Mouse (Mus musculus) neural tube, embryonic 11.5 days (tissue): ENCODE data around the gene Zbtb7b. TPM values are rescaled to one million over a fixed set of nuclear protein-coding genes. Genes with fewer than 3 reads are reported as not detected.
"Not testable (repeated sequence)": the region's sequence is repeated elsewhere in the genome, so short reads cannot be mapped to it uniquely, and the experiment has no call there.

ENCODE experiments used
- ATAC-seq: fragments of 200-750 bp; cut with Nextera tagmentation; 2 replicates; pipeline ENCODE4 v1.8.0; 2017; ENCODE audit warnings: moderate number of reproducible peaks, mild to moderate bottlenecking, moderate TSS enrichment, moderate library complexity; ENCODE audit not compliant: insufficient read depth, low FRiP score, low TSS enrichment
- DNase-seq: peaks from one replicate; pipeline ENCODE4 v3.0.0-alpha.2; 2015; ENCODE audit warnings: low spot score
- H3K27ac ChIP-seq: fragments of 300-500 bp; sonication (generic); 2 replicates; pipeline ENCODE4 v1.5.1; 2014; ENCODE audit warnings: low read depth, mild to moderate bottlenecking, low read length
- H3K27me3 ChIP-seq: fragments of 300-500 bp; sonication (generic); 2 replicates; pipeline ENCODE4 v1.6.1; 2014; ENCODE audit warnings: mild to moderate bottlenecking, low read length, mixed read lengths; ENCODE audit not compliant: control insufficient read depth, insufficient read depth
- H3K36me3 ChIP-seq: fragments of 300-500 bp; sonication (generic); 2 replicates; pipeline ENCODE4 v1.6.1; 2014; ENCODE audit warnings: mild to moderate bottlenecking, low read length, moderate library complexity, mixed read lengths; ENCODE audit not compliant: control insufficient read depth, insufficient read depth
- H3K4me1 ChIP-seq: fragments of 300-500 bp; sonication (generic); 2 replicates; pipeline ENCODE4 v1.6.1; 2014; ENCODE audit warnings: low read length, mixed read lengths; ENCODE audit not compliant: control insufficient read depth, insufficient read depth
- H3K4me2 ChIP-seq: fragments of 300-500 bp; sonication (generic); 2 replicates; pipeline ENCODE4 v1.6.1; 2014; ENCODE audit warnings: low read depth, mild to moderate bottlenecking, moderate library complexity
- H3K4me3 ChIP-seq: fragments of 300-500 bp; sonication (generic); 2 replicates; pipeline ENCODE4 v1.5.1; 2014; ENCODE audit warnings: low read depth, low read length
- H3K9ac ChIP-seq: fragments of 300-500 bp; sonication (generic); 2 replicates; pipeline ENCODE4 v1.6.1; 2014; ENCODE audit warnings: mild to moderate bottlenecking, low read length
- H3K9me3 ChIP-seq: fragments of 300-500 bp; sonication (generic); 2 replicates; pipeline ENCODE4 v1.6.1; 2016; ENCODE audit warnings: low read length; ENCODE audit not compliant: control insufficient read depth
- WGBS: fragments of 180-500 bp; shearing (Covaris S2); extraction: QIAGEN DNeasy Blood & Tissue Kit; methylation state at CpG from one replicate; pipeline ENCODE4 v1.1.7; 2014; 5-methylcytosine and 5-hydroxymethylcytosine counted together
- polyA plus RNA-seq: library from polyadenylated mRNA; unstranded; fragments of >200 nt; fragmentation: Nextera tagmentation; extraction: Ambion mirVana; gene quantifications from 2 replicates; pipeline ENCODE4 v1.2.1, GENCODE M21; 2014

The Zbtb7b gene
- polyA plus RNA-seq, 1 experiment from 2014 or later: 0.25 TPM

DNA sequence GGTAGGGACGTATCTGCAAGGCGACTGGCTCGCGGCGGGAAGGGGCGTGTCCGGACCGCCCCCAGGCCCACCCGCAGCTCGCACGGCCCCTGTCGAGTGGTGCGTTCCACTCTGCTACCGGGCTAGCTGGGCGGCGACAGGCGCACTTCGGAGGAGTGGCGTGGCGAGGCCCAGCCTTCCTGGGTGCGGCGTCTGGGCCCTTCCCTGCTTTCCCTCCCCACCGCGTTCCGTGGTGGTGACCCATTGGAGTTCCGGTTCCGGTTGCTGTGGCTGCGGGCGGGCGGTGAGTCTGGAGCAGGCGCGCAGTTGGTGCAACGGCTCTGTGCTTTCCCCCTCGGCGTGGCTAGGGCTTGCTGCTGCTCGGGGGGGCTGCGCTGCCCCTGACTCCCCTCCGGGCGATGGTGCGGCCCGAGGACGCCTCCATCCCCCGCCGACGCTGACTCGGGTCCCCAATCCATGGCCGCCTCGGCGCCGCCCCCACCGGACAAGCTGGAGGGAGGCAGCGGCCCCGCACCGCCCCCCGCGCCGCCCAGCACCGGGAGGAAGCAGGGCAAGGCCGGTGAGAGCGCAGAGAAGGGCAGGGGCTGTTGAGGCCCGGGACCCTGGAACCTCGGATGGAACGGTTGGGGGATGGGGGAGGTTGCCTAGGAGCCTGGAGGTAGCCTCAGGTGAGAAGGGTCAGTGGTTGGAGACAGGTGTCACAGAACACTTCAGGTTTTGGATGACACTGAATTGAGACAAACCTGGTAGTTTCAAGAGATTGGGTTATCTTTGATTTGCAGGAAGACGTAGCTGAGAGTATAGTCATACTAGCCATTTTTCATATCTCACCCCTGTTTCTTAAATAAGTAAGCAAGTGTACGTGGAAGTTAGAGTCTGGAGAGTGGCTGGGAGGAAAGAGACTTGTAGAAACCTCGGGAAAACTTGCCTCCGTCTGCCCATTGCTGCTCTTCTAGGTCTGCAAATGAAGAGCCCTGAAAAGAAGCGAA is 35.9 kb upstream of the Zbtb7b start, which contains the start of gene Pygo2:
TSS of gene Pygo2 (plus strand) at position 44 of the 989 bp plus-strand sequence.
- Histone ChIP-seq H3K9me3 (no peaks in the 10 kb centered on the region), H3K4me1 (peaks cover 11% of the 10 kb centered on the region)
- WGBS: 3% methylated on average over 68 of the region's 68 CpGs

DNA sequence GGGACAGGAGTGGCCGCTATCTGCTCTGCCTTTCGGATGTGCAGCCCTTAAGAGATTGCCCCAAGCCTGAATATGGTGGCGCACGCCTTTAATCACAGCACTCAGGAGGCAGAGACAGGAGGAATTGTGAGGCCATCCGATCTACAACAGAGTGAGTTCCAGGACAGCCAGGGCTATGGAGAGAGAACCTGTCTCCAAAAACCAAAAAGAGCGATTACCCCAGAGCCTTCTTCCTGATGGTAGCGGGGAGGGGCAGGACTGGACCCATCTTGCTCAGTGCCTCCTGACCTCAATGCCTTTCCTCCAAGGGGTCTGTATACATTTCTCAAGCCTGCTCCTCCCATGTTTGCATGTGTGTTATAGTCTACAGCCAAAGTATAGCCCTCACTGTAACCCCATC is 34.4 kb upstream of the Zbtb7b start:
- not testable (repeated sequence) for H3K36me3 ChIP-seq, H3K9me3 ChIP-seq, H3K4me3 ChIP-seq, DNase-seq, H3K9ac ChIP-seq, ATAC-seq, H3K27ac ChIP-seq, H3K4me2 ChIP-seq, H3K27me3 ChIP-seq
- peaks cover 11% of the 10 kb centered on the region for H3K4me1 ChIP-seq
- WGBS: 85% methylated on average over 7 of the region's 7 CpGs

More for the DNA sequence above, 35.9 kb upstream of the Zbtb7b start, which contains the start of gene Pygo2:
- peak; percentile 95 for DNase-seq
- Histone ChIP-seq H3K4me2 (peak within 1 kb of the TSS; percentile 77), H3K9ac (peak within 1 kb of the TSS; percentile 93), H3K4me3 (peak within 1 kb of the TSS; percentile 95), H3K36me3 (peaks cover 11% of the 10 kb centered on the region; the same call in 1 of the 2 replicates), H3K27me3 (no peaks in the 10 kb centered on the region), H3K27ac (peak within 1 kb of the TSS; percentile 85)
- ATAC-seq: peak; percentile 97

GRCm38 (mm10) chr3:89425876-89426275 is 31.3 kb upstream of the Zbtb7b start:
- 91% methylated on average over 4 of the region's 4 CpGs for WGBS

DNA sequence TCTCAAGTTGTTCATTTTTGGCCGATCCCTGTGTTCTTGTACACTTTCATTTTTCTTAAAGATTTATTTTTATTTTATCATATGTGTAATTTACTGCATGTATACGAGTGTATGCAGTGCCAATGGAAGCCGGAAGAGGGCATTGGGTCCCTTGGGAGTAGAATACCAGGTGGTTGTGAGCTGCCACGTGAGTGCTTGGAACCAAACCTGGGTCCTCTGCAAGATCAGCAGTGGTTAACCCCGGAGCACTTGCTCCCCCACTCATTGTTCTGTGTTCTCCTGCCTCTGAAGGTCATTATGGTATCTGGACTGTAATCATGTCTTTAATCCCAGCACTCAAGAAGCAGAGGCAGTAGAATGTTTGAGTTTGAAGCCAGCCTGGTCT is 30.6 kb upstream of the Zbtb7b start:
- 86% methylated on average over 5 of the region's 5 CpGs for WGBS
- Histone ChIP-seq H3K4me1 (peaks cover 17% of the 10 kb centered on the region), H3K9me3 (no peaks in the 10 kb centered on the region), H3K27ac (no peak overlapping the region), H3K36me3 (peaks cover 5% of the 10 kb centered on the region; the same call in 1 of the 2 replicates), H3K4me2 (no peak overlapping the region), H3K9ac (no peak overlapping the region), H3K4me3 (no peak overlapping the region), H3K27me3 (no peaks in the 10 kb centered on the region)
- no peak for DNase-seq
- no peak for ATAC-seq

More at GRCm38 (mm10) chr3:89425876-89426275, 31.3 kb upstream of the Zbtb7b start:
- Histone ChIP-seq H3K9me3 (no peaks in the 10 kb centered on the region), H3K4me2 (no peak overlapping the region), H3K4me3 (no peak overlapping the region), H3K4me1 (peaks cover 17% of the 10 kb centered on the region), H3K9ac (no peak overlapping the region), H3K27ac (no peak overlapping the region), H3K36me3 (peaks cover 5% of the 10 kb centered on the region; the same call in 1 of the 2 replicates), H3K27me3 (no peaks in the 10 kb centered on the region)
- no peak for DNase-seq
- ATAC-seq: no peak

GRCm38 (mm10) chr3:89424416-89425140 is 30.0 kb upstream of the Zbtb7b start:
- Histone ChIP-seq H3K9me3 (no peaks in the 10 kb centered on the region), H3K4me1 (peaks cover 22% of the 10 kb centered on the region), H3K9ac (no peak overlapping the region), H3K4me2 (no peak overlapping the region), H3K4me3 (no peak overlapping the region), H3K36me3 (peaks cover 5% of the 10 kb centered on the region; the same call in 1 of the 2 replicates), H3K27ac (no peak overlapping the region), H3K27me3 (no peaks in the 10 kb centered on the region)
- no peak for ATAC-seq
- 84% methylated on average over 5 of the region's 5 CpGs for WGBS
- no peak for DNase-seq

DNA sequence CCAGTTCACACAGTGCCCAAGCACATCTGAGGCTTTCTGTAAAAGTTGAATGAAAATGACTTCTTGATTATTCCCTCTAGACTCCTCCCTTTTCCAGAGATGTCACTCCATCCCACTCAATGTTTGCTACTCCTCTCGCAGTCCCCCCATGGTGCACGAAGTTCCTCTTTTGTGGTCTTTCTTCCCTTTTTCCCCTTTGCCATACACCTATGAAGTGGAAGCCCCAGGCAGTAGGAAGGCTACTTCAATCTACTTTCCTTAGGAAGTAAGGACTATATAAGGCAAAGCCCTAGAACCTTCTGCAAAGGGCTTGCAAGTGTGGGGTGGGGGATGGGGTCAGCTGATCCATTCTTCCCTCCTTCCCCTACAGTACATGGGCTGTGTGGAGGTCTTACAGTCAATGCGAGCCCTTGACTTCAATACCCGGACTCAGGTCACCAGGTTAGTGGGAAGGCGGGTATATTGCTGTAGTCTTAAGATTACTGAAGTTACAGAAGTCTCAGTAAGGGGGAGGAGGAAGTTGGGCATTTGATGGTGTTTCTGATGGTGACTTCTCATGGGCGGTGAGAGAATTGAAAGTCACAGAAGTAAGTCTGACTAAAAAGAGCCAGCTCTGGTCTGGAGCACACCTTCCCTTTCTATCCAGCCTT is 28.1 kb upstream of the Zbtb7b start:
- 76% methylated on average over 6 of the region's 6 CpGs for WGBS
- Histone ChIP-seq H3K36me3 (peaks cover 5% of the 10 kb centered on the region; the same call in 1 of the 2 replicates), H3K4me2 (peak overlapping the region; percentile 58; the same call in 1 of the 2 replicates), H3K27me3 (no peaks in the 10 kb centered on the region), H3K9ac (no peak overlapping the region; the same call in 1 of the 2 replicates), H3K4me1 (peaks cover 22% of the 10 kb centered on the region), H3K27ac (no peak overlapping the region), H3K9me3 (no peaks in the 10 kb centered on the region), H3K4me3 (peak overlapping the region; percentile 39)
- DNase-seq: no peak
- ATAC-seq: no peak

- no peak for ATAC-seq
- H3K4me3 ChIP-seq: peak overlapping the region; percentile 39
- no peaks in the 10 kb centered on the region for H3K9me3 ChIP-seq
- WGBS: 5% methylated on average over 22 of the region's 22 CpGs
- H3K27me3 ChIP-seq: no peaks in the 10 kb centered on the region
- H3K4me2 ChIP-seq: peak overlapping the region; percentile 58
- DNase-seq: no peak
- H3K9ac ChIP-seq: peak overlapping the region; percentile 63
- 0 out of 2 replicates have a peak overlapping the region, but pooled peaks have one; percentile 39 for H3K27ac ChIP-seq
- H3K36me3 ChIP-seq: no peaks in the 10 kb centered on the region
- H3K4me1 ChIP-seq: peaks cover 23% of the 10 kb centered on the region
Measured at GRCm38 (mm10) chr3:89421810-89422473, 27.4 kb upstream of the Zbtb7b start.
